Mouse (Mus musculus): Measurements from ENCODE around the gene Abhd5.

Abhd5 gene

DNA sequence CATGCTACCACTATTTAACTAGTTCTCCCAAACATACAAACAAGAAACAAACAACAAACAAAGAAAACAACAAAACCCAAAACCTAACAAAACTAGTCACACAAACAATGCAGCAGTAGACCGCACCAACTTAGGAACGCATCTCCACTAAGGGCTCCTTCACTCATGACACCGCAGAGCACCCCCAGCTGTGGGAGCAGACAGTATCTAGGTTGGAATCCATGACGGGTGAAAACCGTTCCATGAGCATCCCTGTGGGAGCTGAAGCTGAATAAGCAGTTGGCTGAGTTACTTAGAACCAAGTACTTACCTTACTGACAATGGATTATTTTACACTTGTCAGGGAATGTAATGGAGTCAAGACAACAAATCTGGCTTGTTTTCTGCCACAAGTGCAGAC is 5.3 kb upstream of the Abhd5 start:
- intact Hi-C loops (cut with DNase I), result no loop called here

- intact Hi-C loops (cut with DNase I), result no loop called here
Measured at GRCm38 (mm10) chr9:122347882-122348281, 3.5 kb upstream of the Abhd5 start.

- intact Hi-C loops (cut with DNase I), result no loop called here
Measured at GRCm38 (mm10) chr9:122349286-122349685, 2.1 kb upstream of the Abhd5 start.

- intact Hi-C loops (cut with DNase I), result no loop called here
Measured at GRCm38 (mm10) chr9:122350396-122351130, 845 bp upstream of the Abhd5 start.

DNA sequence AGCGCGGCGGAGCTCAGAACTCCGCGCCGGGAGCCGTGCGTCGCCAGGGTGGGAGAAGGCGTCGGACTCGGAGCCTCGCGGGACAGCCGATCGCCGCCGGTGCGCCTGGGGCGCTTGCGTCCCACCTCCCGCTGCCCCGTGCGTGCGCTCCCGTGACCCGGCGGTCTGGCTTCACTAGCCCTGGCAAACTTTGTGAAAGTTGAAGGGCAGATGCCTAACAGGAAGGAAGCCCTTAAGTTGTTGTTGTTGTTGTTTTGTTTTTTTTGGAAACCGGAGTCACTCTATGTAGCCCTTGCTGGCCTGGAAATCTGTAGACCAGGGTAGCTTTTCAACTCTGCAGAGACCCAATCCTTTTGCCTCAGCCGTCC is 601 bp downstream of the Abhd5 start:
- intact Hi-C loops (cut with DNase I), result no loop called here

GRCm38 (mm10) chr9:122352911-122353310 is 1.5 kb downstream of the Abhd5 start:
- intact Hi-C loops (cut with DNase I), result no loop called here

- intact Hi-C loops (cut with DNase I), result no loop called here
Measured at GRCm38 (mm10) chr9:122354240-122354639, 2.8 kb downstream of the Abhd5 start.

DNA sequence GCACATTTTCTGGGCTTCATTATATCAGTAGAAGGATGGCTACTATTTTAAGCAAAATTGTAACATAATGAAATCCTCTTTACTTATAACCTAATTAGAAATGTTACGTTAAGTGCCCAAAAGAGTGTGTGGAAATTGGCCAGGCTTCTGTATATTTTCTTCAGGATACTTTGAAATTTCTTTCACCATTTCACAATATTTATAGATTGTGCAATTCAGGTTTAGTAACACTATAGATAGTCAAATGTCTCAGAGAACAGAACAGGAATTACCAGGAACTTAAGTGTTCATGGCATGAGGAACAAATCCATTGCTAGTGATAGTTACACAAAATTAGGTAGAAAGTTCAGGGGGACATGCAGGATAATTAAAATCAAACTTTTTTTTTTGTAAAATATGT is 5.7 kb downstream of the Abhd5 start:
- intact Hi-C loops (cut with DNase I), result no loop called here

DNA sequence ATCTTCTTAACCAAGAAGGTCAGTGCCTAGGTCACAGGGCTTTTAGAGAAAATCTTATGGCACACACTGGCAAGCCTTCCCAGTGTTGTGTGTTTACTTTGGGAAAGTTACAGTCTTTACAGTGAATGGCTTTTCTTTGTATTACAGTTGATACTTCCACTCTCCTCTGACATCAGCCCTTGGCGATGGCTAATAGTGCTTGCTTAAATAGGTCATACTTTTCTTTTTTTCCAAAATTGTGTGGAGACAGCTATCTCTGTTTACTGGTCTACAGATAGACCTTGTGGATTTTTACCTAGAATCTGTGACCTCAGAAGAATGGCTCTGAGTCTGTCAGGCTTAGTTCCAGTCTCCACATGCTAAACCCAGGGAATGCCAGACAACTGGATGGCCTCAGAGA is 6.2 kb downstream of the Abhd5 start:
- intact Hi-C loops (cut with DNase I), result no loop called here

GRCm38 (mm10) chr9:122364171-122364570 is 12.8 kb downstream of the Abhd5 start:
- intact Hi-C loops (cut with DNase I), result no loop called here

DNA sequence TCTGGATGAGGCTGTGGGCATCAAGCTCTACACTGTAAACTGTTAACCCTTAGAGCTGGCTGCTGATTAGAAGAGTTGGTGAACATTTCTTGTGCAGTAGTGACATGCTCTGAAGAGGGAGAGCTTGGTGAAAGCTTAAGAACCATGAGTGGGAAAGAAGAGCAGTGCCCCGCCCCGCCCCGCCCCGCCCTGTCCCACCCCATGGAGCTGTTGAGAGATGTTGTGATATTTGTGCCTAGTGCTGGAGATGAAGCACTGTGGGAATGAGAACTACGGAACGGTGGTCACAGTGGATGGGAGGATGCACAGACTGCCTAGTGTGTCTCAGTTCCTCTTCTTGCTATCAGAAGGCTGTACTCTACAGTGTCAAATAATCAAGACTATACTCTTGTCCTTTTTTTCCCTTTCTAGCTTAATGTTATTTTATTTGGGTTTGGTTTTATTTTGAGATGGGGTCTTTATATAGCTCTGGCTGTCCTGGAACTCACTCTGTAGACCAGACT is 18.9 kb downstream of the Abhd5 start:
- intact Hi-C loops (cut with DNase I), result no loop called here

GRCm38 (mm10) chr9:122372506-122372905 is 21.1 kb downstream of the Abhd5 start:
- intact Hi-C loops (cut with DNase I), result no loop called here

- intact Hi-C loops (cut with DNase I), result no loop called here
Measured at GRCm38 (mm10) chr9:122372991-122373390, 21.6 kb downstream of the Abhd5 start.

GRCm38 (mm10) chr9:122378986-122379385 is 27.6 kb downstream of the Abhd5 start:
- intact Hi-C loops (cut with DNase I), result no loop called here

GRCm38 (mm10) chr9:122380959-122381358 is 29.6 kb downstream of the Abhd5 start:
- intact Hi-C loops (cut with DNase I), result no loop called here

GRCm38 (mm10) chr9:122382006-122382405 is 30.6 kb downstream of the Abhd5 start:
- intact Hi-C loops (cut with DNase I), result no loop called here

GRCm38 (mm10) chr9:122386015-122386414 is 34.6 kb downstream of the Abhd5 start:
- intact Hi-C loops (cut with DNase I), result no loop called here

DNA sequence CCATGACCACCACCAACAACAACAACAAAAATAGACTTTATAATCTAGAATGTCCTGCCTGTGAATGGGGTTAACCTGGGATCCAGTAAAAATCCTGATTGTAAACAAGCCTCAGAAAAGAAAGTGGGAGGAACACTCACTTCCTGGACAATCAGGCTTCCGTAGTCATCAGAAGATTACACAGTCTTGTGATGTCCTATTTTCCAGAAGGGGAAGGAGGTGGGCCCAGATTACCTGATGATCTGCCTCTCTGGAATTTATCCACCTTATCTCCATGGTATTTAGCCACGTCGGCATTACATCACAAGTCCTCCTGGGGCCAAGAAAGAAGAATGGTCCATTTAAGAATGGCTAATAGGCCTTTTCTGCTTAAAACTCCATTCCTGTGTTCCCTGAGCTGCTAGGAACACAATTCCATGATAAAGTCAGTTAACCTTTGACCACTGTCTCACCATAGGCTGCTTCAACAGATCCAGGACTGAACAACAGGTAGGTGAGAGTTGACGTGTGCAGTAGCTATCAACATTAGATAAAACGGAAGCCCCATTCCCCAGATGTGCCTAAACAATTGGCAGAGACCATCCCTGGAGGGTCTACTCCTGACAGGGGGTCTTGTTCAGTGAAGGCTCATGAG is 38.0 kb downstream of the Abhd5 start:
- intact Hi-C loops (cut with DNase I), result no loop called here

- intact Hi-C loops (cut with DNase I), result no loop called here
Measured at GRCm38 (mm10) chr9:122395816-122396215, 44.4 kb downstream of the Abhd5 start.

DNA sequence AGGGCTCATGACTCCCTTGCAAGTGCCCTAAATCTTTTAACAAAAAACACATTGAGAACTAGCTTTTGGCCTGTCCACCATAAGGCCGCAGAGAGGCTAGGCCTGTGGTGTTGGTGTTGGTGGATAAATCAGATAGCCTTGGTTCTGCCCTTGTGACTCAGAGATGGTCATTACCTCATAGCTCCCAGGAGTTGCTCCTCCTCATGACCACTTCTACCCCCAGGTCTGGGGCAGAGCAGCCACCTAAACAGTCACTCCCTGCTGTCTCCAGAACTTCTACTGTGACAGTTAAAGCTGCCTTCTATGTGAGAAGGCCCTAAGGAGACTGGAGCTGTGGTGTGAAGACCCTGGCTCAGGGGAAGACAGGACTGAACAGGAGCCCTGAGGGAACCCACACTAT is 45.7 kb downstream of the Abhd5 start:
- intact Hi-C loops (cut with DNase I), result no loop called here

DNA sequence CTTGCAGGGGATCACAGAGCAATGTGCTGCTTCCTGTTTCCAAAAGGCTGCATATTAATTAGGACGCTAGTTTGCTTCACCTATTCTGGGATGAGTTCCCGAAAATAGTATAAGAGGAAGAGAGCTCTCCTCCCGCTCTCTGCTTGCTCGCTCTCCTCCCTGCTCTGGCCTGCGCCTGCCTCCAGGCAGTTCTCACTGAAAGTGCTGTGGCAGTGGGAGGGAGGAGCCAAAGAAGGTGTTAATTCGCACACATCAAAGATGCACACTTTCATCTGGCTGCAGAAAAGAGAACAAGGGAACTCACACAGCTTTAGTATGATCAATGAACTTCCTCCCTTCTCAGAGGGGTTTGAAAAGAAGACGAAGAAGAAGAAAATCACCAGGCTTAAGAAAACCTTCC is 47.3 kb downstream of the Abhd5 start:
- intact Hi-C loops (cut with DNase I), result no loop called here

DNA sequence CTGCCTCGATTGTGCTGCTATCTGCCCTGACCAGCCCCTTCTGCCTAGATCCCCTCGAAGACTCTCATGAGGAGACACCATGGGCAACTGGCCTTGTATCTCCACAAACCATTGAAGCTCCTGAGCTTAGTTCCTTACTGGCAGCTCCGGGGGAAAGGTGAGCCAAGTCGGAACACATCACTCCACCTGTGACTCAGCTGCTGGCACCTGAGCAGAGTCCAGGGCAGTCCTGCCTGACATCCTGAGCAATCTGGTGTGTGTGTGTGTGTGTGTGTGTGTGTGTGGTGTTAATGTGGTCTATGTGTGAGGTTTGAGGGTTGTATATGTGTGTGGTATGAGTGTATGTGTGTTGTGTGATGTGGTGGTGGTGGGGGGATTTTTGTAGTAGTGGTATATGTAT is 49.8 kb downstream of the Abhd5 start:
- intact Hi-C loops (cut with DNase I), result no loop called here
